Mouse (Mus musculus) frontal cortex, adult 2 months (tissue): ENCODE results near the gene Rp9. TPM values are rescaled to one million over a fixed set of nuclear protein-coding genes. Genes with fewer than 3 reads are reported as not detected.
A peak's percentile ranks its signal among the peaks of the same experiment; 100 is the strongest.

Experiments
- DNase-seq, 2 experiments: peaks; one replicate each; pipeline ENCODE4 v3.0.0; 2022; ENCODE audit warnings: low spot score in 1 of 2; ENCODE audit errors: extremely low spot score in 1 of 2
- polyA plus RNA-seq: library from polyadenylated mRNA; depleted of rRNA; stranded (reverse); fragments of >200 nt; gene quantifications from 2 replicates; pipeline ENCODE4 v1.2.3, GENCODE M21; 2012; rRNA removed

Rp9 gene
- polyA plus RNA-seq, 1 experiment, result 73.6 TPM

DNA sequence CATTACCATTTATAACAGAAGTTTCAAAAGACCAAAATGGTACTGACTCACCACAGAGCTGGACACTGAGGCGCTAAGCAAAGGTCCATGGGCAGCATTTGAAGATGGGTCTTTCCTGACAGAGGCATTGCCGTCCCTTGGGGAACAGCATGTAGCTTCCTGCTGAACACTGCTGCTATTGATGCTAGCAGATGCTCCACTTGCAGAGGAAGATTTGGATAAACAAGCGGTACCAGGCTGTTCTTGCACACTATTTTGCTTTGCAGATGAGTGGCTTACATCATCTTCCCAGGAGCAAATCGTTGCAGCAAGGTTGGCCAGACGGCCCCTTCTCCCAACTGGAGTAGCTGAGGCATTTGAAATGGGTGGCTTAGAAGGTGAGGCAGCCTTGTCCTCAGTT lies 93.5 kb downstream of the Rp9 start:
- peak in 1 of 2 experiments; percentile 34 for DNase-seq

DNA sequence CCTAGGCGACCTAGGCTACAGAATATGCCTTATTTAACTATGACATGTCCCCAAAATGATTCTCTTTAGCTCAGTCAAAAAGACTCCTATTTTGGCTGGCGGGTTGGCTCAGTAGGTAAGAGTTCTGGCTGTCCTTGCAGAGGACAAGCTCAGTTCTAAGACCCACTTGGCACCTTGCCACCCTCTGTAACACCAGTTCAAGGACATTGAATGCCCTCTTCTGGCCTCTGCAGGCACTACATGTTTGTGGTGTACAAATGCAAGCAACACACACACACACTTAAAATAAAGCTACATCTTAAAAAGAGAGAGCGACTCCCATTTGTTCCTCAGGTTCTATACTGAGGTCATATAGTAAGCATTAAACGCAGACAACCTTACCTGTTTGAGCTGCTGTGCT lies 96.8 kb downstream of the Rp9 start:
- no peak for DNase-seq

DNA sequence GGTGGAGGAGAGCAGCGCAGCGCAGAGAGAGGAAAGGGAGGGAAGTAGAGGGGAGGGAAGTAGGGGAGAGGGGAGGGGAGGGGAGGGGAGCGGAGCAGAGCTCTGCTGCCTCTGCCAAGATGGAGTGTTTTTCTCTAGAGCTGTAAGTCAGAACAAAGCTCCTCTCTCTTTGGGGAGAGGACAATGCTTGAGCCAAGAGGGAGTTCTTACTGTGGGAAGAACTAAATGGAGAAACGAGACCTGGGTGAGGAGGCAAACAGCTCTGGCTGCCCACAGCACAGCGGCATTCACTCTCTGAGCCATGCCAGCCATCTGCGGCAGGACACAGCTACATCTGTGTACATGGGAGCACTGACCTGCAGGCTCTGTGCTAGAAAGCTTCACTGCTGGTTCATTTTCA lies 101.5 kb downstream of the Rp9 start:
- no peak for DNase-seq

DNA sequence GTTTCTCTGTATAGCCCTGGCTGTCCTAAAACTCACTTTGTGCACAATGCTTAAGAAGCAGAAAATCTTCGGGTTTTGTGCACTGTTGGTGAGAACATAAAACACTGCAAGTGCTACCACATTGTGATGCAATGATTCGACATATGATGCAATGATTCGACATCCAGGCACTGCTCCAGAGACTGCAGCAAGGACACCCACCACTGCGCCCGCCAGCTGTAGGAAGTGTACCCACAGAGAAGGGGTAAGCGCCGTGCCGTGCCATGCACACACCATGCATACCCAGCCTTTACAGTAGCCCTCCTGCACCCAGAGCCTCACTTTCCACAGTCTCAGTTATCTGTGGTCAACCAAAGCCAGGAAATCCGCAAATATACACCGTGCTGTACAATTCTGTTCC lies 102.9 kb downstream of the Rp9 start:
- DNase-seq, result no peak

DNA sequence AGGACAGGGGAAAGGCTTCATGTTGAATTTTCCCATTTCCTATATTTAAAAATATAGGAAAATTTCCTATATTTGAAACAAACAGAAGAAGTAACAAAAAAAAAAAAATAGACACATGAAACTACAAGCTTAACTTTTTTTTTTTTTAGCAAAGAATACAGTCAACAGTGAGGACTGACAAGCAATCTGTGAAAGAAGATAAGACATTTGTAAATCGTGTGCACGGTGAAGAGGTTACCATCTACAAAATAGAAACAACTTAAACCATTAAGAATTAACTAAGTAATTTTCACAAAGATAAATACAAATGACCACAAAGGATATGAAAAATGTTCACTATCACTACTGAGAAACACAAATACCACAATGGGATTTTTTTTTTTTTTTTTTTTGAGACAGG lies 103.3 kb downstream of the Rp9 start:
- no peak for DNase-seq

Other genes with a start within 250 kb of the Rp9 start
- gene Zfp809, start 244.0 kb downstream of the Rp9 start, polyA plus RNA-seq, result 16.8 and 17.4 TPM in 2 replicates
- 1.3 and 1.7 TPM in 2 replicates for gene Zfp599, start 209.8 kb downstream of the Rp9 start, polyA plus RNA-seq
- 17.6 and 21.3 TPM in 2 replicates for gene Zfp810, start 162.1 kb downstream of the Rp9 start, polyA plus RNA-seq
- gene Anln, start 80.6 kb downstream of the Rp9 start, polyA plus RNA-seq, result 7.5 and 7.9 TPM in 2 replicates
- 8.8 TPM in 2 replicates for gene 9530077C05Rik, start 58.2 kb downstream of the Rp9 start, polyA plus RNA-seq
- not detected in 2 replicates for gene Gm17545, start 15.5 kb downstream of the Rp9 start, polyA plus RNA-seq
- 14.0 and 14.3 TPM in 2 replicates for gene Bbs9, start 6.0 kb upstream of the Rp9 start, polyA plus RNA-seq